Mouse (Mus musculus): Measurements from ENCODE around the gene Ifi204.

GRCm38 (mm10) chr1:173741656-173742055 is 25.1 kb downstream of the Ifi204 start, which contains the start of gene Ifi207:
- no peak for TF ChIP-seq CTCF (IDR thresholded peaks at IDR 0.05; ENCODE audit: low read depth)
- no peak for TF ChIP-seq EP300 (IDR thresholded peaks at IDR 0.05; ENCODE audit: low read depth)
